Mouse (Mus musculus) myocyte (in vitro differentiated cells): ENCODE measurements around the gene Rreb1.

Source experiments
- CEBPB ChIP-seq: IDR thresholded peaks from 2 replicates; pipeline ENCODE4 v1.6.1; 2011; ENCODE audit warnings: mild to moderate bottlenecking, moderate library complexity; ENCODE audit not compliant: poor library complexity, insufficient read depth, severe bottlenecking
- MAX ChIP-seq: IDR thresholded peaks from one replicate; pipeline ENCODE4 v1.6.1; 2011; ENCODE audit warnings: low read depth, mild to moderate bottlenecking, control low read depth
- MYOD1 ChIP-seq, 3 experiments: IDR thresholded peaks; one replicate each; pipeline ENCODE4 v1.6.1; 2011; ENCODE audit warnings: control low read depth in 2 of 3, low read depth in 2 of 3, mild to moderate bottlenecking in 2 of 3, moderate library complexity in 1 of 3; ENCODE audit not compliant: insufficient read length in 2 of 3, control insufficient read depth in 1 of 3
- MYOG ChIP-seq, 3 experiments: IDR thresholded peaks; one replicate each; pipeline ENCODE4 v1.6.1; 2011; ENCODE audit warnings: control low read depth in 2 of 3, low read depth in 2 of 3, mild to moderate bottlenecking in 2 of 3; ENCODE audit not compliant: insufficient read length in 2 of 3, control insufficient read depth in 1 of 3, insufficient read depth in 1 of 3
- POLR2A ChIP-seq: IDR thresholded peaks from one replicate; pipeline ENCODE4 v1.6.1; 2011; ENCODE audit warnings: low read depth, mild to moderate bottlenecking, control low read depth, moderate library complexity; ENCODE audit not compliant: insufficient read length
- POLR2AphosphoS2 ChIP-seq: IDR thresholded peaks from one replicate; pipeline ENCODE4 v1.6.1; 2011; ENCODE audit warnings: low read depth, control low read depth; ENCODE audit not compliant: insufficient read length
- SRF ChIP-seq: IDR thresholded peaks from one replicate; pipeline ENCODE4 v1.6.1; 2011; ENCODE audit warnings: low read depth; ENCODE audit not compliant: control insufficient read depth, insufficient read length
- TCF12 ChIP-seq: IDR thresholded peaks from one replicate; pipeline ENCODE4 v1.6.1; 2011; ENCODE audit warnings: mild to moderate bottlenecking, control low read depth; ENCODE audit not compliant: poor library complexity, insufficient read depth, severe bottlenecking
- USF1 ChIP-seq: IDR thresholded peaks from one replicate; pipeline ENCODE4 v1.6.1; 2011; ENCODE audit warnings: low read depth, mild to moderate bottlenecking, control low read depth, moderate library complexity

- TF ChIP-seq POLR2A (no peak), POLR2AphosphoS2 (no peak), TCF12 (no peak), USF1 (no peak), MYOD1 (IDR thresholded peaks at IDR 0.05; ENCODE audit: control insufficient read depth in 1 of 3, insufficient read length in 2 of 3, low read depth in 2 of 3) (no peak), MAX (no peak), MYOG (IDR thresholded peaks at IDR 0.05; ENCODE audit: control insufficient read depth in 1 of 3, insufficient read depth in 1 of 3, insufficient read length in 2 of 3, low read depth in 2 of 3) (no peak), CEBPB (no peak), SRF (no peak)
Measured at GRCm38 (mm10) chr13:37903036-37903435, 124.8 kb downstream of the Rreb1 start.
